Mouse (Mus musculus): ENCODE measurements around the gene Rnasel.
A peak's percentile ranks its signal among the peaks of the same experiment; 100 is the strongest.
"Not testable (repeated sequence)": the region's sequence is repeated elsewhere in the genome, so short reads cannot be mapped to it uniquely, and the experiment has no call there.

Gene Rnasel

DNA sequence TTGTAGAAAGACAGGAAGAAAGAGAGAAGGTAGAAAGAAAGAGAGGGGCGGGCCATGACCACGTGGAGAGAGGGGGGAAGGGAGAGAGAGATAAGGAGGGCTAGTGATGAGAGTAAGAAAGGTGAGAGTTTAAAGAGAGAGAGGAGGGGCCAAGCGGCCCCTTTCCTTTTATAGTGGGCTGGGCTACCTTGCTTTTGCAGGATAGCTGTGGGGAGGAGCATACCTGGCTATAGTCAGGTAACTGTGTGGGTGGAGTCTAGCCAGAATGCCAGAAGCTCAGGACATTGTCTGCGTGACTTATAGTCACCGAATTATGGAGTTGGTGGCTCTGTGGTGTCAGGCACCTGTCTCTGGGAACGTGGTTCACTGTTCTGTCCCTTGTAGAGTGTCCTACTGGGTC, 20.3 kb downstream of the Rnasel start:
- not testable (repeated sequence) for DNase-seq (ENCODE audit: low read depth, low spot score)

DNA sequence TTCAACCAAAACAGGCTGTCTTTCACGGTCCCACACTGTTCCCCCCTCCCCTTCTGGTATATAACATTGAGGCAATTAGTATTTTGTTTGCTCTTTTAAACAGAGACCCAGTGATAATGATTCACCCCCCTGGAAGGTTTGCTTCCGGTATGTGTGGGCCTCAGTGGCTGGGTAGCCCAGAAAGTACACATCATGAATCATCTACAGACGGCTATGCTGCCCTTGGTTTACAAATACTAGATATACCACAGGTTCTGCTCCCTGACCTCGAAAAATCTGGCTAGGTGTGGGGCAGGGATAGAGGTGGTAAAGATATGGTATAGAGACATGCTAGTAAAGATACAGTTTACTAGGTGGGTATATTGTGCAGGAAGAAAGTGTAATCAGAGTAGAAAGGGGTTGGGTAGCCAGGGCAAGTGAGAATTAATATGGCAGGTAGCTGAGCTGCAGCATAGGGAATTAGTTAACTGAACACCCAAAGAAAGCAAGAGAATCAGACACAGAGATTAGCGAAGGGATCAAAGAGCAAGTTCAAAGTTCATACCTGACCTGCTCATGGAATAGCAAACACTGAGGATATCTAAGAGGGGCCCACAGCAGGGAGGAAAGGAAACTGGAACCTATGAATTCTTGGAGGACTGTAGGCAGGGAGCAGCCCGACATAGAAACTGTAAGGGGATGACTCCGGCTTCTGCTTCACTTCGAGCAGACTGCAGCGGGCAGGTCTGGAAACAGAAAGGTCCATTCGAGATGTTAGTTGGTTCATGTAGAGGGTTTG, 21.0 kb downstream of the Rnasel start:
- DNase-seq (ENCODE audit: low read depth, low spot score): no peak

DNA sequence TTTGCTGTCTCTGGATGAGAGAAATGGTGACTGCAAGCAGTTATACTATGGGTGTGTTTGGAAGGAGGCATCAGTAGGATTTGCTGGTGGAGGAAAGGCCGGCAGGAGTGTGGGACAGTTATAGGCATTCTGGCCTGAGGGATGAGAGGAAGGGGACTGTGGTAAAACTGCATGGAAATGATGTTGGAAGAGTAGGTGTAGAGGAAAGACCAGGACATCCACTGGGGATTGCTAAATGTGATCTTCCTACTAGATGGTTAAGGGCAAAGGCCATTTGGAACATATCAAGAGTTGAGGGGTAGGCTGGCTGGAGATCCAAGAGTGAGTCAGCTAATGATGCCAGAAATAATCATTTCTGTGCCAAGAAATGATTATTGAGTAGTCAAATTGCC, 21.5 kb downstream of the Rnasel start:
- no peak for DNase-seq (ENCODE audit: low read depth, low spot score)

DNA sequence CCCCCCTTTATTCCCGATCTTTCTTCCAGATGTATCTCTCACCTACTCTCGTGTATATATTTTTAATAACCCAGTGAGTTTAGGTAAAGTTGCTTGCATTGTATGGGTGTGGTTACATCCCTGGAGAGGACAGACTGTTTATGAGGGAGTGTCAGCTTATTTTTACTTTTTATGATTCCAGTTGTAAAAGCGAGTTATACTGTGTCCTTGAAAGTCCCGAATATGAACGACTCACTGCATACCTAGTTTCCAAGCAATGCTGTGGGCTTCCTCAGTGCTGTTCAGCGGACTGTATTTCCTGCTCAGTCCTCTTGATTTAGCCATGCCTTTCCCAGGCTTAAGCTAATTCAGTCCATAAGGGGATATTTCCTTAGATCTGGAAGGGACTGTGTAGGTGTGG, 25.9 kb downstream of the Rnasel start:
- DNase-seq (ENCODE audit: low read depth, low spot score): no peak

DNA sequence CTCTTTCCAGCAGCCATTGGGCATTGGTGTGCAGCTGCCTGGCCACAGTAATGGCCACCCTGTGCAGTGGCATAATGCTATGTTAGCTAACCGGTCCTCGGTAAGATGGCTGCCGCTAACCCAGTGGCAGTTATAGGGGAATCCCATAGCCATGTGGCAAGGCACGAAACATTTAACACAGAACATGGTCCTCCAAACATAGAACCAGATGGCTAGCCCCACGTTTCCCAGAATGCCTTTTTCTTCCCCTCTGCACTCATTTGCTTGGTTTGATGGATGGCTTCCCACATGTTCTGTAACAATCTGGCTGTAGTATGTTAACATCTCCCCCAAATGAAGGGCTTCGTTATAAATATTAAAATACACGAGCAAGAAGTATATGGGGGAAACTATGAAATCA, 27.0 kb downstream of the Rnasel start:
- DNase-seq (ENCODE audit: low read depth, low spot score): no peak

DNA sequence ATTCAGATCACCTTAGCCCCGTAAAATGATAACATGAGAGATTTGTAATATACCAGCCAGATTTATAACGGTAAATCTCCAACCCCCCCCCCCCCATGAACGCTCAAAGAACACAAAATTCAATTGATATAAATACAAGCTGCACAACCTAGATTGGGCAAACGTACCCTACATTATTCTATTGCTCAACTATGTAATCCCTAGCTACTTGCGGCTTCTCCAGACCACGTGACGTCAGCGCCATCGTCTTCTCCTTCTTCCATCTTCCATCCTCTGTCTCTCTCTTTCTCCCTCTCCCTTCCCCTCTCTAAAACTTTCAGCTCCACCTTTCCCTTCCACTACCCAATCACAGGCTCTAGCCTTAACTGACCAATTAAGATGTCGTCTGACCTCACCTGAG, 29.0 kb downstream of the Rnasel start:
- DNase-seq (ENCODE audit: low read depth, low spot score): no peak

DNA sequence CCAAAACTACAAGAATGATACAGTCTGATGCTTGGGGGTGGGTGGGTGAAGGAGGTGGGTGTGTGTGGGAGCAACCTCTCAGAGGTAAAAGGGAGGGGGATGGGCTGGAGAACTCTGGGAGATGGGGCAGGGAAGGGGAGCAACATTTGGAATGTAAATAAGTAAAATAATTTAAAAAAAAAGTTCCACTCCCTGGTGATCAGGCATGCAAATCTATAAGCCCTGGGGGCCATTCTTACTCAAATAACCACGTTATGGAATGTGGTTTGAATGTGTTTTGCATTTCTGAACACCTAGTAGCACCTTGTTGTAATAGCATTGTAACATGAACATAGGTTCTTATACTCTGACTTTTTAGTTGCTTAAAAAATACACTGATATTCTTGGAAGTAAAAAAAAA, 34.1 kb downstream of the Rnasel start:
- no peak for DNase-seq (ENCODE audit: low read depth, low spot score)

DNA sequence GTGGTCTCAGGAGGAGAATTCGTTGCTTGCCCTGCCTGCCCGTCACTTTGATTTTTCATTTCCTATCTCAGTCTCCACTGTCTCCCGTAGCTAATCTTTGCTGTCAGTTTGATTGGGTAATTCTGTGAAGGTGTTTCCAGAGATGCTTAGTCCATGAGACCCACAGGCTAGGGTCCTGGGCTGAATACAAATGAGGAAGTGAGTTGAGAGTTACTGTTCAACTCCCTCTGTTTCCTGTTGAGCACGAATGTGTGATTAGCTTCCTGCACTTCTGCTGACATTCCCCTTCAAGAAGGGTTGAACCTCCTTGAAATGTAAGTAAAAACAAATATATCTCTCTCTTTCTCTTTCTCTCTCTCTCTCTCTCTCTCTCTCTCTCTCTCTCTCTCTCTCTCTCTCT, 36.4 kb downstream of the Rnasel start:
- no peak for DNase-seq (ENCODE audit: low read depth, low spot score)

DNA sequence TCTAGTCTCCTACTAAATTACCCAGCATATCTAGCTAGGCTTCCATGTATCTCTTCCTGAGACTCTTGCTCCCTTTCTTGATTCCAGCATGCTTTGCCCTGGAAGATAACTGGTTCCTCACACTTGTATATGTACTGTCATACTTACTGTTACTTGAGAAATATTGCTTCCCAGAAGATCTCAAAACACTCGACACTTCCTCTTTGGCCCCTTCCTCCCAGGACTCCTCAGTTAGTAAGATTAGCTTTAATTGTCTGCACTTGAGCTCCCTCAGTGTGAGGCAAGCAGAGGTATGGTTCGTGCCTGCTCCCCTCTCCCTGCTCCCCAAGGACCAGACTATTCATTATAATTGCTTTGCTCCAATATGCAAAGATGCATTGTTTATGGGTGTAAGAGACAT, 41.5 kb downstream of the Rnasel start:
- no peak for DNase-seq (ENCODE audit: low read depth, low spot score)

DNA sequence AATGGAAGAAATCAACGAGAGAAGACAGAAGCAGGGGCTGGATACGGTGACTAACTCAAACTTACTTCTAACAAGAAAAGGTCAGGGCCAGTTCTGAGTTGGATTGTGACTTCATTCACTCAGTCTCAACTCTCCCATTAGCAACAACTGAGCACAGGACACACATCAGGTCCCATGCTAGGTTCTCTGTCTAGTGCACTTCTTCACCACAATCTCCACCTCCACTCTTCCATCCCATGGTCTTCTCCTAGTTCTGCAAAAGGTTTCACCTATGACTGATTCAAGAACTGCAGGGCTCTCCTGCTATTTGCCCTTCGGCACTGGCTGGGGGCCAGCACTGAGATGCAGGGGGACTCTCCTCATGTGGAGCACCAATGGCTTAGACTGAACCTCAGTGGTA, 45.0 kb downstream of the Rnasel start:
- no peak for DNase-seq (ENCODE audit: low read depth, low spot score)

DNA sequence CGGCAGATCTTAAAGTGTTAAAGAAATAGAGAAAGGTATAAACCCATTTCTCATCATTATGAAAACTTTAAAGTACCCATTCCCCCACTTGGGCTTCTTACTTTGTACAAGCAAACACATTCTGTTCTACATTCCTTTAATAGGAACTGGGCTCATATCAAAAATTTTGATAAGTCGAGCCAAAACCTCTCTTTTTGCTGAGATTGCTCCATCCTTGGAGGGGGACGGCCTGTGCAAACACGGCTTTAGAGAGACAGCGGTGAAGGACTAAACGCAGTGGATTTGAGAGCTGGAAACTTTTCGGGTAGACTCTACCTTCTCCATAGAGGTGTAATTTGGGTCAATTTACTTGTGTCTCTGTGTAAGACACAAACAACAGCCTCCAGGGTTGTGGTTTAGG, 53.5 kb downstream of the Rnasel start:
- DNase-seq (ENCODE audit: low read depth, low spot score): no peak

DNA sequence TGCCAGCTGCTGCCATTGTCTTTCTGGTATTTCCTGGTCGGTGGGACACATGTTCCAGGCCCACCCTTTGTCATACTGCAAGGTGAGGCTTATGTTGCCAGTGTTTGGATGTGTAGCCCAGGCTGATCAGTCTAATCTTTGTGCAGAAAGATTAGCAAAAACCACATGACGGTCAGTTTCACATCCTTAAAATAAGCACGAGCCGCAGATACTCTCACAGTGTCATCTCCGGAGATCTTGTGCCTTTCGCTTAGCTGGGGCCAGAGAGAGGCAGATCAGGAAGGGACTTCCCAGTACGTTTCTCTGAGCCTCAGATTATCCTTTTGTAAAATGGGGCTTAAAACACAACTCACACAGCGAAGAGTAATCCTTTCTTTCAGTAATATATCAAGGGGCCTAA, 54.3 kb downstream of the Rnasel start:
- DNase-seq (ENCODE audit: low read depth, low spot score): no peak

DNA sequence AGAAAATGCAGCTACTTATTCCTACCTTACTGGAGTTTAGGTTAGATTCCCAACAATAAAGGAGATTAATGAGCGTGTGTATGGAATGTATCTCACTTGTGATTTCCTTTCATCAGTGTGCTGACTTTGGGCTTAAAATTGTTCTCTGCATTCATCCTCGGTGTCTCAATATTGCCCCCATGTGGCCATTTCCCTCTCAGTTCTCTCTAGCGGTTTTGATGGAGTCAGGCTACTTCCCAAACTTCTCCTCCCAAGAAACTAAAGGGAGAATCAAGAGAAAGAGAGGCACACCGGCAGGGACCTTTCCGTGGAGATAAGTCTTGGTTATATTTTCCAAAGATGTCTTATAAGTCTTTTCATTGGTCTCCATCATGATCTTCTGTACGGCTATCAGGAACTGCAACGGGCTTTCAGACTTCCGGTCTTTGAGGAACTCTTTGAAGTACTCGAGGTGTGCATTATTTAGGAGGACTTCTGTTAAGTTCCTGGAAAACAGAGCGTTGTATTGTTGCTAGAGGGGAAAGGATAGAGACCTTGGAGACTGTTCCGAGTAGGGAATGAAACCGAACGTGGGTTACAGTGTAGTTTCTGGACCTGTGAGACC, 58.3 kb downstream of the Rnasel start:
- DNase-seq (ENCODE audit: low read depth, low spot score): peak; percentile 2

Measured in c-Kit-negative CD71-positive TER-119-positive erythroid progenitor cells, embryonic 14.5 days (primary cell).